Mouse (Mus musculus) kidney, adult 2 months (tissue): ENCODE data around the gene Slc22a23. TPM values are rescaled to one million over a fixed set of nuclear protein-coding genes. Genes with fewer than 3 reads are reported as not detected.

Experiments used
- DNase-seq: peaks from one replicate; pipeline ENCODE4 v3.0.0; 2021
- H3K27ac ChIP-seq: fragments of 200-500 bp; 2 replicates; pipeline ENCODE4 v1.5.1; 2012; ENCODE audit warnings: low read depth, low read length, control low read depth, inconsistent platforms; ENCODE audit not compliant: insufficient read depth
- H3K27me3 ChIP-seq: fragments of 200-500 bp; replicated peaks from 2 replicates; pipeline ENCODE4 v1.6.1; 2012; ENCODE audit warnings: mild to moderate bottlenecking, moderate library complexity, low read length, inconsistent platforms; ENCODE audit not compliant: control insufficient read depth, insufficient read depth
- H3K36me3 ChIP-seq: fragments of 200-500 bp; 2 replicates; pipeline ENCODE4 v1.6.1; 2012; ENCODE audit warnings: mild to moderate bottlenecking, moderate library complexity, low read length, inconsistent platforms; ENCODE audit not compliant: control insufficient read depth, insufficient read depth
- H3K4me1 ChIP-seq: fragments of 200-500 bp; 2 replicates; pipeline ENCODE4 v1.6.1; 2011; ENCODE audit warnings: low read length; ENCODE audit not compliant: control insufficient read depth, insufficient read depth
- H3K4me3 ChIP-seq: fragments of 200-500 bp; 2 replicates; pipeline ENCODE4 v1.5.1; 2011; ENCODE audit warnings: mild to moderate bottlenecking, low read depth, low read length, control low read depth; ENCODE audit not compliant: insufficient read depth
- CTCF ChIP-seq: fragments of 200-500 bp; conservative IDR thresholded peaks from 2 replicates; pipeline ENCODE4 v1.5.1; 2011; ENCODE audit warnings: low read depth, mild to moderate bottlenecking, control low read depth, low read length, moderate library complexity, mixed read lengths; ENCODE audit not compliant: insufficient read depth, insufficient read length
- POLR2A ChIP-seq: fragments of 200-500 bp; IDR thresholded peaks from one replicate; pipeline ENCODE4 v1.6.1; 2011; ENCODE audit warnings: low read depth, low read length, control low read depth
- WGBS: fragments of 180-500 bp; shearing (Covaris S2); methylation state at CpG from one replicate; pipeline ENCODE4 v1.1.7; 2018; 5-methylcytosine and 5-hydroxymethylcytosine counted together
- polyA plus RNA-seq: library from polyadenylated mRNA; depleted of rRNA; stranded (reverse); fragments of >200 nt; gene quantifications from 2 replicates; pipeline ENCODE4 v1.2.3, GENCODE M21; 2012

Gene Slc22a23
- polyA plus RNA-seq, 1 experiment, result 76.1 TPM

DNA sequence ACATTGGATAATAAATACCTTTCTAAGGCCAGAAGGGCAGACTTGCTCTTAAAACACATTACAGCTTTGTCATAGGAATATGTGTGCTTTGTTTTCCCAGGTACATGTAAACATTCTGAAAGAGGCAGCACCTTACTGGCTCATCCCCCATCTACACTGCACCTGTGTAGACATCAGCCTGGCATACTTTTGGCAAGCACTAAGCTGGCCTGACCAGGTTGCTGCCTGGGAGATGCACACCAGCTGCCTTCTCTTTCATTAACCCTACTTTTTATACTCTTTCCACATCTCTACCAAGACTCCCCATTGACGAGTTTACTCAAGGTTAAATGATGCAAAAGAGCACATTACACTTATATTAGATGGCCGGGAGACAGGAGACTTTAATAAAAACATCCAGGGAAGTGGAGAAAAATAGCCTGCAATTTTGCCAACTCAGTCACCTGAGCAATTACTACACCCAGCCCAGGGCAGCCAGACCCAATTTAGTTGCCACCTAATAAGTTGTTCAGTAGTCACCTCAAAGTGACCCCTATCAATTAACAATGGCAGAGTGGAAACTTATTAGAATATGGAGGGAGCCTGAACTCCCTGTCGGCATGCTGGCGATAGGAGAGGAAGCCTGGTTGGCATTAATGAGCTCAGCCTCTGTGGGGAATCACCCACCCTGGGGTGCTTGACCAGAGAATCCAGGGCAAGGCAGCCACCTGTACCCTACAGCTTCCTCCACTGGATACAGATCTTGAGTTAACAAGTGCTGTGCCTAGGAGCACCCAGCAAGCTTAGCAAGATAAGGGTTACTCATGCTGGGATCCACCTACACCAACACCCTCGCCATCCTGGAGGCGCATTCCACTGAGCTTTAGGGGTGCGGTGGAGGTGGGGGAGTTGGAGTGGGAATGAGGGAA lies 37.0 kb downstream of the Slc22a23 start:
- H3K27ac ChIP-seq, result 0 out of 2 replicates have a peak overlapping the region, but pooled peaks have one; percentile 39
- no peaks in the 10 kb centered on the region for H3K27me3 ChIP-seq
- TF ChIP-seq CTCF (no peak), POLR2A (no peak)
- H3K36me3 ChIP-seq, result no peaks in the 10 kb centered on the region
- H3K4me3 ChIP-seq, result no peak overlapping the region
- WGBS, result 45% methylated on average over 7 of the region's 7 CpGs
- peaks cover 35% of the 10 kb centered on the region for H3K4me1 ChIP-seq
- peak; percentile 59 for DNase-seq

DNA sequence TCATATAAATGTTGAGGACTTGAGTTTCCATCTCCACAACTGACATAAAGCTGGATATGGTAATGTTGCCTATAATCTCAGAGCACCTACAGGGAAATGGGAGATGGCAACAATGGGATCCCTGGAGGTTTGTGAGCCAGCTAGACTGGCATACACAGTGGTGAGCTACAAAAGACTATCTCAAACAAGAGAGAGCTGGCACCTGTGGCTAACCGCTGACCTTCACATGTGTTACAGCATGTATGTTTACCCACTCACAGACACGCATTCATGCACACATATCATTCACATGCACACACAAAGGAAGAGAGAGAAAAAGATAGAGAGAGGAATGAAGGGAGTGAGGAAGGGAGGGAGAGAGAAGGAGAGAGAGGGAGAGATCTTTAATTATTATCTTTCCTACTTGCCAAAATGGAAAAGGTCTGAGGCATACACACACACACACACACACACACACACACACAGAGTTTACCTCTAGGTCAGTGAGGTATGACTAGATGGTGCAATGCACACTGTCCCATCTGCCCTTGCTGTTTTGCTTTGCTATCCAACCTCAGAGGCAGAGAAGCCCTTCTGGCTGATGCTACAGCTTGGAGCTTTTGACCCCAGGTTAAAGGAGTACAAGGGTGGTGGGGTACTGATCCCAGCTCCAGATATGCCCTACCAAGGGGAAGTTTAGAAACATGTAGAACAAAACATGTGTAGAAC lies 38.9 kb downstream of the Slc22a23 start:
- no peak overlapping the region for H3K27ac ChIP-seq
- DNase-seq, result no peak

DNA sequence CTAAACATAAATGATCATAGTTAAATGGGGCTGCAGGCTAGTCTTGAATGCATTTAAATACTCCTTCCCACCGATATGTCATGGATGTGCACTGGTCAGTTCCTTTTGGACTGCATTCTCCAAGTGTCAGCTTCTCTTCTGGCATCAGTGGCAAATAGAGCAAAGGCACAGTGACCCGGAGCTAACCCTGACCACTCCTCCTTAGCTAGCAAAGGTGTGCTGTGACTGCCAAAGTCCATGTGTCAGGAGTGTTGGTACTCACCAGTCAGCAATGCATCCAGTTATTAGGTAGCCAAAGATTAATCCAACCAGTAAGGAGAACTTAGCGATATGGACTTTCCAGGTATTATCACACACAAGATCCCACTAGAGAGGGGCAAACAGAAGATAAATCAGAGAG lies 40.1 kb downstream of the Slc22a23 start:
- Histone ChIP-seq H3K27me3 (no peaks in the 10 kb centered on the region), H3K36me3 (no peaks in the 10 kb centered on the region; the same call in 1 of the 2 replicates), H3K4me1 (peaks cover 35% of the 10 kb centered on the region), H3K27ac (no peak overlapping the region), H3K4me3 (no peak overlapping the region)
- TF ChIP-seq CTCF (no peak), POLR2A (no peak)
- 60% methylated on average over 3 of the region's 3 CpGs for WGBS
- DNase-seq, result peak; percentile 92

More for the DNA sequence above, 38.9 kb downstream of the Slc22a23 start:
- WGBS, result 89% methylated on average over 2 of the region's 2 CpGs
- TF ChIP-seq CTCF (no peak), POLR2A (no peak)
- peaks cover 35% of the 10 kb centered on the region for H3K4me1 ChIP-seq
- H3K27me3 ChIP-seq, result no peaks in the 10 kb centered on the region
- no peak overlapping the region for H3K4me3 ChIP-seq
- H3K36me3 ChIP-seq, result no peaks in the 10 kb centered on the region; the same call in 1 of the 2 replicates

DNA sequence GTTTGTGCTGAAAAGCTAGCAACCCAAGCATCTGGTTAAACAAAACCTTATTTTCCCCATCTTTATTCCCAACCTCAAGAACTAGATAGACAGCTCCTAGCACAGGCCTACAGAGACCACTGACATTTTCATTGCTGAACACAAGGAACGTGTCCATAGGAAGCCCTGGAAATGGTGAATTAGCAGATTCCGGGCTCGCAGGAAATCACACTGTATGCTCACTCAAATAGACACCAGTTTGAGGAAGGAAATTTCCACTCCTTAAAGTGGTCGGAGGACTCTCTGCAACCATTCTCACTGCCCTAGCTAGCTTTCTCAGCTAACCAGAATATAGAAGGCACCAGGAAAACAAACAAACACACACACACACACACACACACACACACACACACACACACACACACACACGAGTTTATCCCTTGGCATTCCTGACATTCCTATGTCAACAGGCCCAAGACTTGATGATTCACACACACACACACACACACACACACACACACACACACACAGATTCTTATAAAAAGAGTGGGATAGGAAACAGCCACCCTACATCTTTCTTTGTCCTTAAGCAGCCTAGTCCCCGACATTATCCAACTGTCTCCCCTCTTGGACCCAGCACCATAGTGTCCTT lies 41.5 kb downstream of the Slc22a23 start:
- 42% methylated on average over 6 of the region's 6 CpGs for WGBS
- DNase-seq, result no peak
- peaks cover 35% of the 10 kb centered on the region for H3K4me1 ChIP-seq
- no peak overlapping the region for H3K4me3 ChIP-seq
- no peaks in the 10 kb centered on the region for H3K27me3 ChIP-seq
- TF ChIP-seq POLR2A (no peak), CTCF (no peak)
- H3K36me3 ChIP-seq, result no peaks in the 10 kb centered on the region; the same call in 1 of the 2 replicates
- H3K27ac ChIP-seq, result no peak overlapping the region

DNA sequence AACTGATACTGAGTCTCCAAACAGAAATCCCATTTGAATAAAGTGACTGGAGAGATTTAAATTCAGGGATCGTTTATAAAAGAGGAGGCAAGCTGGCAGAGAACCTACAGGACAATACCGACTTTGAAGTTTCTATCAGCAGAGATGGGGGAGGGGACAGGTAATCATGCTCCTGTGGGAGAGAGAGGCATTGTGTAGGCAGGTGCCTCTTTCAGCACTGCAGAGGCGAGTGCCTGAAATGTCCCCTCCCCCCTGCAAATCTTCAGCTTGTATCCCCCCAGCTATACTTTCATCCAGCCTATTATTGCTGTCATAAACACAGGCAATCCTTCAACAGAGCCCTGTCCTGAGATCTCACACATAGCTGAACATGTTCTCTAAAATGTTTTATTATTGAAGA lies 43.4 kb downstream of the Slc22a23 start:
- Histone ChIP-seq H3K27me3 (no peaks in the 10 kb centered on the region), H3K4me3 (no peak overlapping the region), H3K4me1 (peaks cover 19% of the 10 kb centered on the region; the same call in 1 of the 2 replicates), H3K27ac (no peak overlapping the region), H3K36me3 (no peaks in the 10 kb centered on the region; the same call in 1 of the 2 replicates)
- no peak for TF ChIP-seq POLR2A
- no peak for TF ChIP-seq CTCF
- no peak for DNase-seq
- WGBS, result 46% methylated on average over 3 of the region's 3 CpGs

DNA sequence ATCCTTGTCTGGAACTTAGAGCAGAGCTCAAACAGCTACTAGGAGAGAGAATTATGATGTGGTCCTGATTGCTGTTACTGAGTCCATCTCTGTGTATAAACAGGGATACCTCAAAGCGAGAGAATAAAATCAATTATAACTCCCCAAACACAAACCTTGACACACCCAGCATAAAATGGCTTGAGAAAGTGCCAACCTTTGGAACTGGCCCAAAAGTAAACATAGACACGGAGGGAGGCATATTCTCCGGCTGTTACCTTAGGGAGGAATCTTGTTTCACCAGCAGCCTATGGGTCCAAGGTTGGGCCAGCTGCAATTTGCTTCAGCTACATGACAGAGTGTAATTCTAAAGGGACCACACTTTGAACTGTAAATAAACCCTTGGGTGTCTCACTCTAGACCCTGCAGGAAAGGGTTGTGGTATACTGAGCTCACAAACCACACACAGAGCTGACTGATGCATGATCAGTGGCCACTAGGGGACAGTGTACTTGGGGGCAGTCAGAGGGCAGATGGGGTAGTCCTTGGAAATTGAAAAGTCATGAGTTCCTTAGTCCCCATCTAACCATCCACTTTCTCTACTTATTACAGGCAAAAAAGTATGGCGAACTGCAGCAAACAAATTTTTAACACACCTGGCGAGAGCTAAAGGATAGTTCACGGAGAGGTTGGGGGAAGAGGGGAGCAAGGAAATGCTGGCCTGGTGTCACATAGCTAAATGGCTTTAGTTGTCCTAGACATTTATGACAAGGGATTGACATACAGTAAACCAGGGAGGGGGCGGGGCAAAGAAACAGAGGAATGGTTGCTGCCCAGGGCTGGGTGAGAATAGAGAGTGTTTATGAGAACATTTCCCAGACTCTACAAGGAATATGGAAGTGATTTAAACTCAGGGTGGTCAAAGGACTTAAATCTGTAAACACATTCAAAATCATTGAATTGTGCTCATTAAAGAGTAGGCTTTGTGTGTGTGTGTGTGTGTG lies 45.3 kb downstream of the Slc22a23 start:
- DNase-seq, result peak; percentile 43
- Histone ChIP-seq H3K27me3 (no peaks in the 10 kb centered on the region), H3K4me1 (peaks cover 12% of the 10 kb centered on the region; the same call in 1 of the 2 replicates), H3K4me3 (no peak overlapping the region), H3K36me3 (no peaks in the 10 kb centered on the region; the same call in 1 of the 2 replicates), H3K27ac (no peak overlapping the region)
- no peak for TF ChIP-seq POLR2A
- peak; percentile 53 for TF ChIP-seq CTCF
- WGBS, result 81% methylated on average over 7 of the region's 7 CpGs
